Mouse (Mus musculus): Measurements from ENCODE around the gene Vac14.

The Vac14 gene

DNA sequence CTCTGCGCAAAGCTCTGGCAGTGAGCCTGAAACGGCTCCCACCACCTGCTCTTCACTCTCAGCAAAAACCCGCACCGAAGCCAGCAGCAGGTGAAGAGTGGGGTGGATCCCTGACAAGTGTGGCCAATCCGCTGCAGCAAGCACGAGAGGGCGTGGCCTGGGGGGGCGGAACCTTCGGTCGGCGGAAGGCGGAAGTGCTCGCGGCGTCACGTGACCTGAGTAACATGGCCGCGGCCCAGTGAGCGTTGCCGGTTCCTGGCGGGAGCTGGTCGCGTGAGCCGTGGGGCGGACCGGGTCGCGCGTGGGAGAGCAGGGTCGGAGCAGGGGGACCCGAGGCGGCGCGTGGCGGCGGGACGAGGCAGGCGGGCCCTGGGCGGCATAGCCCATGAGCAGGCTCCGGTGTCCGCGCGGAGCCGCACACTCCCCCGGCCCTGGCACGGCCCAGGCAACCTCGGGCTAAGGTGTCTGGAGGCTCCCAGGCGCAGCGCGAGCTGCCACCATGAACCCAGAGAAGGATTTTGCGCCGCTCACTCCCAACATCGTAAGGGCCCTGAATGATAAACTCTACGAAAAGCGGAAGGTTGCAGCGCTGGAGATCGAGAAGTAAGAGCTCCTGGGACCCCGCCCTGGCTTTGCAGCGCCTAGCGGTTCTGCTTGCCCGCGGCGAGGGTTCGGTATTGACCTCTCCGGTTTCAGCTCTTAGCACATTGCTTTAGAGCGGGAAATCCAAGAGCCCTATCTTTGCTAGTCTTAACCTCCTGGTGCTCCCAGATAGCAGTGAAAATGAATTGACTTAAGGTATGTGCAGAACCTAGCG lies at the start of gene Vac14:
TSS of gene Vac14 (plus strand) at position 195 of the 817 bp plus-strand sequence.
- DNase-seq: peak; percentile 99

DNA sequence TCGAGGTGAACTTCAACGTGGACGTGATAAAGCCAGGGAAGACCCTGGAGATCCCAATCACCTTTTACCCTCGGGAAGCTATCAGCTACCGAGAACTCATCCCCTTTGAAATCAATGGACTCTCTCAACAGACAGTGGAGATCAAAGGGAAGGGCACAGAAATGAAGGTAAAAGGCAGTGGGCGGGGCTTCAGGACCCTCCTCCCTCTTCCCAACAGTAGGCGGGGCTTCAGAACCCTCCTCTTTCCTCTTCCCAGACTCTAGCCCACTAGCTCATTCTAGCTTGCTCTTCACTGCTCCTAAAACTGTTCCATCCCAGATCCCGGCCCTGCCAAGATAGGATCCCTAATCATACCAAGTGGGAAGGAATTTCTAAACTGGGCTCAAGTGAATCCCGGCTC lies 25.7 kb upstream of the Vac14 start:
- no peak for DNase-seq

DNA sequence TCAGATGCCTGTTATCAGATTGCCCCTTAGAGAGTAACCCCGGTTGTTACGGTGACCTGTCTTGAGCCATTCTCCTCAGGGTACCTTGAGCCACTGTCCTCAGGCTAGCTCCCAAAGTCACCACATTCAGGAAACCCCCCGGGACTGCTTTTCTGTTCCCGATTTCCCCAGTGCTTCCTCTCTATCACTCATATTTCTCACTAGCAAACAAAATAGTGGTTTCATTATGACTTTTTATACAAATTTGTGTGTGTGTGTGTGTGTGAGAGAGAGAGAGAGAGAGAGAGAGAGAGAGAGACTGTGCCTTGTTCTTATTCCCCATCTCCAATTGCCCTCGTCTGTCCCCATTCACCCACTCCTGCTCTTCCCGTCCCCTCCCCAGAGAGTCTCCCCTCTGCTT lies 24.2 kb upstream of the Vac14 start:
- DNase-seq: no peak

DNA sequence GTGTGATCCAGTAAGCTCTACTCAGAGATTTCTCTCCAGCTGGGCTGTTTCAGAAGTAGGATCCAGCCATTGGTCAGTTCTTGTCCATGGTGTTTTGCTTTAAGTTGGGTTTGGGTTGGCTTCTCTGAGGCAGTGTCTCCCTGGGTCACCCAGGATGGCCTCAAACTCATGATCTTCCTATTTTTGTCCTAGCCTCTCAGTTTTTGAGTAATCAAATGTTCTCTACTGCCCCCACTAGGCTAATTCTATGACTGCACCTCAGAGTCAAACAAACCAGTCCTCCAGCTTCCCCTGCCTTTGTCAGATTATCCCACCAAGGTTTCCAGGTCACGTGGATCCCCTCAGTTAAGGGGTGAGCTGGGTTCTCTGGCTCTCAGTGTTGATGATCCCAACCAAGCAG lies 13.8 kb upstream of the Vac14 start:
- DNase-seq: peak in 1 of 2 experiments; percentile 65

DNA sequence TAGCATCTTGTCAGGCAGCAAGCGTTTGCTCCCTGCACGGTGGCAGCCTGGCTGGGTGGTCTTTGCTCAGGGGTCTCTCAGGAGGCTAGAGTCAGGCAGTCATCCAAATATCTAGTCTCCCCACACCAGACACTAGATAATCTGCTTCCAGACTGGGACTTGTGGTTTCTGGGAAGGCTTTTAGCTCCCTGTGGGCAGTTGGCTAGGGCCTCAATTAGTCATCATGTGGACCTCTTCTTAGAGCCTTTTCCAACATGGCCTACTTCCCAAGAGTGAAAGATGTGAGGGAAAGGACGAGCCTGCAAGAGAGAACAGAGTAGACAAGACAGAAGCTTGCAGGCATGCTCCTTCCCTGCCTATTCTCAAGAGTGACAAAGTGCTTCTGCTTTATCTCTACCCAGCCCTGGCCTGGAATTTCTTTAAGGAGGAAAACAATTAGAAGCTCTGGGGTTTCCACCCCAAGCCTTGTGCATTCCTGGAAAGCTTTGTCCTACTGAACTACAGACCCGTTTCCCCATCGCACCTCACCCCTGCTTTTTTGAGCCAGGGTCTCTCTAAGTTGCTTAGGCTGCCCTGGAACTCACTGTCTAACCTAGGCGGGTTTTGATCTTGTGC lies 12.9 kb upstream of the Vac14 start:
- DNase-seq: no peak

DNA sequence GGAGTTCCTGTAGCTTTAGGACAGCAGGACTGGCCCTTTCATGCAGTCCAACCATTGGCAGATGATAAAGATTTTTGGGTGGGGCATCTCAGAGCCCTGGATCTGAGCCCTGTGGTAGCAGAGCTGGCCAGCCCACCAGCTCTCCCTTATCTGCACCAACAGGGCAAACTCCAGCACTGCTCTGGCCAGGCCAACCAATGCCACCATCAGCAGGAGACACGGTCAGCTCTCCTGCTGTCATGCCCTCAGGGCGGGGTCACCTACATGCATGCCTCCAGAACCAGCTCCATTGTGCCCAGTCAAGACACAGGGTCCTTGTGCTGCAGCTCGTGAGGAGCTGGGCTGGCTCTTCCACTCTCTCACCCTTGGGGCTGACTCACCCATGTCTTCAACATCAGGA lies 2.7 kb upstream of the Vac14 start:
- no peak for DNase-seq

DNA sequence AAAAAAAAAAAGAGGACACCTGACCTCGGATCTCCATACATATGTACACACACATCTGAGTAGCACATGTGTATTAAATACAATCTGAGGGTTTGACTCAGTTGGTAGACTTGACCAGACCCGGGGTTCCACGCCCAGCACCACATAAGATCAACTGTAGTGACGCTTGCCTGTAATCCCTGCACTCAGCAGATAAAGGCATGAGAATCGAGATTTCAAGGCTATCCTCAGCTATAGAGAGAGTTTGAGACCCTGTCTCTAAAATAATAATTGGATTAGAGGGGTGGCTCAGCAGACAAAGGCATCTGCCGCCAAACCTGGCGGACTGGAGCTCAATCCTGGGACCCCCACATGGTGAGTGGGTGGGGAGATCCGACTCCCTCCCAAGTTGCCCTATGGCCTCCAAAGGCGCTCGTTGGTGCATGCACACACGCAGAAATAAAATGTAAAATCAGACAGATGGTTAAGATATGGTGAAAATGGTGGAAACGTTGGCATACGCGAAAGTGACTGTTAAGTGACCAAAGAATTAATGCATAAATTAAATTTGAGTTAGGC lies 505 bp upstream of the Vac14 start:
- no peak for DNase-seq

DNA sequence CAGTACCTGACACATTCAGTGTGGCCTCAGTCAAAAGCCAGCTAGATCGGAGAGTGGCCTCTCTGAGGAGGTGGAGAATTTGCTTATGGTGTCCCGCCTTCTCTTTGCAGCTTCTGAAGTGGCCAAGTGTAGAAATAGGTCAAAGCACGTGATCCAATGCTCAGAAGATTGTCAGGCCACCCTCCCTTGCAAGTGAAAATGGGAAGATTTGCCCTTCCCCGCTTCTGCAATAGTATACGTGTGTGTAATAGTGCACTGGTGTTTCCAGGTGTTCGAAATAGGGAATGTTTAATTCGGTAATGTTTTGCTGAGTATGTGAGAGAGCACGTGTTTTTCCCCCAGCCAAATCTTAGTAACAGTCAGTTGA lies 806 bp downstream of the Vac14 start:
- DNase-seq: no peak

DNA sequence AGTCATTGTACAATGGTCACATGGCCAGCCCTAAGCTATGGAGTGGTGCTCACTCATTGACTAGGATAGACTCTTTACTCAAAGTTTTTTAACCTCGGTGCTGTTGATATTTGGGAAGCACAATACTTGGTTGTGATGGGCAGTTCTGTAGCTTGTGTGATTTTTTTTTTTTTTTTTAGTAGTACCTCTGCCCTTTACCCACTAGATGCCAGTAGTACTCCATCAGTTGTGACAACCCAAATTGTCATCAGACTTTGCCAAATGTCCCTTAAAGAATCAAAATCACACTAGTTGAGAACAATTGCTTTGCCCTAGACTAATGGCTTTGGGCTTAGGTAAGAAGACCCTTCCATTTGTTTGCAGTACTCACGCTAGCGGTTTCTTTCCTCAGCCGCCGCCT lies 1.5 kb downstream of the Vac14 start:
- DNase-seq: no peak

DNA sequence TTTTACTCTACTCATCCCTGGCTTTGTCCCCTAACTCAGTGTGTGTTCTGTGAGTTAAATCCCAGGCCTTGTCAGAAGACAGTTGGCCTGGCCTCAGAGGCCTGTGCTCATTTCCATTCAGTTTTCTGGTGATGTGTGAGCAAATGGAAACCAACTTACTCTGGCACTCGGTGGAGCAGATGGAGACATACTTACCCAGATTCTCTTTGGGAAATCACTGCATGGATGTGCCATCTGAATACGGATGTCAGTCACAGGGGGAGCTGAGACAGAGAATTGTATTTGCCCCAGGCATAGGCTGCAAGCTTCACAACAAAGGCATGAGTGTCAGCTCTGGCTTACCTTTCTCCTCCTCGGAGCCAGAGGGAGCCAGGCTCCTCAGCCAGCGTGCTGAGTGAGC lies 8.0 kb downstream of the Vac14 start:
- DNase-seq: no peak

DNA sequence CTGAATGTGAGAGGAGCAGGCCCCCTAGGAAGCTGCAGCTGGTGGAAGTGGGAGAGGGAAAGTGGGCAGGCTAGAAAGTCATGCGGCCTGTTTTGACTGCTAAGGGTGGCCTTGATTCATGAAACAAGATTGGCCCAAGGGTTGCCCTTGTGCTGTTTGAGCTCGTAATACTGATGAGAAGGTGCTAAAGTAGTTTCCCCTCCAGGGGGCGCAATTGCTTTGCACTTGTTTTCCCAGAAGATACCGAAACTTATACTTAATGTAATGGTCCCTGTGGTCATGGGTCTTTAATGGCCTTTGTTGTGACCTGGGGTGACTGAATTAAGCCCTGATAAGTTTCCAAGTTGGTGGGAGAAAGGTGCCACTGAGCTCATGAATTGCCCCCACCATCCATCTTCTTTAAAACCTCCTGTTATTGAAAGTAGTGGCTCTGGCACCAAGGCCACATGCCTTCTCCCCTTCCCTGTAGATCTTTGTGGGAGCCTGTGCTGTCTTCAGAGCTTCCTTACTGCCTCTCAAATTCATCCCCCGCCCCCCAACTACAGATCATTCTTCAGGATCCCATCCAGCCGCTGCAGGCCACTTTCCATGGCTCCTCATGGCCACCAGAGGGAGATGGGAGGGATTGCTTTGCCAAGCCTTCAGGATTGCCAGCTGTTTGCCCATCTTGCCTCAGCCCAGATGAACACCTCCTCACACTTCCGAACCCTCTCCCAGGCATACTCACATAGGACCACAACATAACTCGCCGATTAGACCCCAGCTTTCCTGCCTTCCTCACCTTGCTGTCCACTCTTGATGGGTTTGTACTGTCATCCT lies 11.1 kb downstream of the Vac14 start:
- peak; percentile 62 to 77 for DNase-seq

DNA sequence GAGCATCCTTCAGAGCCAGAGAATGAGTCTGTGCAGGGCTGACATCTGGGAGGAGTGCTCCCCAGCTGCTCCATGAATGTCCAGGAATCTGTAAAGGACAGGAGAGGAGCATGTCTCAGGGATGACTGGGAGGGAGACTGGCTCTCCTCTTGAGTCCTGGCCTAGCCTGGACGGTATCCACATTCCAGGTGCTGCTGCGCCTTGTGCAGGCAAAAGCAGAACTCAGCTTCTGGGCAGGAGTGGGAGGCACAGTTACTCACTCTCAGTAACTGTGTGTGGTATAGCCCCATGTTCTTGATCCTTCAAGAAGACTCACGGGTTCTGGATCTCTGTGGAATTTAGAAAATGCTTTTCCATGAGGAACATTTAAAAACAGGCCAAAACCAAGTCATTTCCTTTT lies 11.7 kb downstream of the Vac14 start:
- DNase-seq: no peak

DNA sequence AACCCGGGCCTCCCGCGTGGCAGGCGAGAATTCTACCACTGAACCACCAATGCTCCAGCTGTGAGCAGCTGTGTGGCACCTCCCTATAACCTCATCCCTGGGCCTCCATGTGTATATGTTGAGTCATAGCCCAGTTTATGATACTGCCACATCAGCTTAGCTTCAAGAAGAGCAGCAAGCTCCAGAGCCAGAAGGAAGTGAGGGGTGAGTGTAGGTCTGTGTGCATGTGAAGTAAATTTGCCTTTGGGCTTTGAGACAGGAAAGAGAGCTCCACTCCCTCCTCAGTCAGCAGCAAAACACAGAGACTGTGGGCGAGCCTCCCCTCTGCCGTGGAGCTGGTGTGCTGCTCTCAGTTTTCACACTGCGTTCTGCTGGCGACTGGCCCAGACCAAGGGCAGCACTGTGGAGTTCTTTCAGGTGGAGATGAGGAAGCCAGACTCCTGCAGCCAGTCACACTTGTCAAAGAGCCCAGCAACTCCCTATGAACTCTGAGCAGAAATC lies 12.2 kb downstream of the Vac14 start:
- peak; percentile 48 to 57 for DNase-seq

DNA sequence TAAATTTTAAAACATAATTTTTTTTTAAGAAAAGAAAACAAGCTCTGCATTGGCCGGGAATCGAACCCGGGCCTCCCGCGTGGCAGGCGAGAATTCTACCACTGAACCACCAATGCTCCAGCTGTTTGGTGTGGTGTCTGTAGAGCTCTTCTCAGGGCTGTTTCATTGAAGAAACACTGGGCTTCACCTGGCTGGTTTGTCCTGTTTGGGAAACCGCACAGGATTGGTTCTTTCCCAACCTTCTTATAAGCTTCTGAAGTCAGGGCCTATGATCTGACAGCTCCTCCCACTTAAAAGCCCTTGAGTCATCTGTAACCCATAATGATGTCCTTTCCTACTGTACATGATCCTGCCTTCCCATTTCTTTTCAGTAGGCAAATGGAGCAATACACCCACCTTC lies 12.8 kb downstream of the Vac14 start:
- peak in 1 of 2 experiments; percentile 10 for DNase-seq

DNA sequence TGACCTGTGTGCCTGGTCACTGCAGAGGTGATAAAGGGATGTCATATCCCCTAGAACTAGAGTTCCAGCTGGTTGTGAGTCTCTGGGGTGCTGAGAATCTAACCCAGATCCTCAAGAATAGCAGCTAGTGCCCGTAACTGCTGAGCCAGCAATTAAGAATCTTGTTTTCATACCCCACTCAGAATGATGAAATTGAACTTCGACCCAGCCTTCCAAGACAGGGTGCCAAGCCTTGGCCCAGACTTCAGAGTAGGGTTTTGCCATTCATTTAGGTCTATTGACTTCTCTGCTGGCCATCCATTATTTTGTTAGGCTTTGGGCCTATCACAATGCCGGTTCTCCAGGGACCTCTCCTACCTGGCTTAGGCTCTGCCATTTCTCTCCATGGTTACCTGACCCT lies 15.4 kb downstream of the Vac14 start:
- no peak for DNase-seq

DNA sequence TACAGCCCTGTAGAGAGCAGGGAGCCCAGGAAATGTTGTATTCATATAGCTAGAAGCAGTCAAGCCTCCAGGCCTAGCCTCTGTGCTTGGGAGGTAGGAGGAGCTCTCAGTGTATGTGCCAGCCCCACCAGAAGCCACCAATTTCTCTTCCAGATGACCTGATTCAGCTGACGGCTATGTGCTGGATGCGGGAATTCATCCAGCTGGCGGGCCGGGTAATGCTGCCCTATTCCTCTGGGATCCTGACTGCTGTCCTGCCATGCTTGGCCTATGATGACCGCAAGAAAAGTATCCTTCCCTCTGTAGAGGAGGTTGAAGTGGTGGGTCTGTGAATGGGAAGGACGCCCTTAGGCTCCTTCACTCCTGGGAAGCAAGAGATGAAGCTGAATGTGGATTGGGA lies 17.8 kb downstream of the Vac14 start:
- no peak for DNase-seq

DNA sequence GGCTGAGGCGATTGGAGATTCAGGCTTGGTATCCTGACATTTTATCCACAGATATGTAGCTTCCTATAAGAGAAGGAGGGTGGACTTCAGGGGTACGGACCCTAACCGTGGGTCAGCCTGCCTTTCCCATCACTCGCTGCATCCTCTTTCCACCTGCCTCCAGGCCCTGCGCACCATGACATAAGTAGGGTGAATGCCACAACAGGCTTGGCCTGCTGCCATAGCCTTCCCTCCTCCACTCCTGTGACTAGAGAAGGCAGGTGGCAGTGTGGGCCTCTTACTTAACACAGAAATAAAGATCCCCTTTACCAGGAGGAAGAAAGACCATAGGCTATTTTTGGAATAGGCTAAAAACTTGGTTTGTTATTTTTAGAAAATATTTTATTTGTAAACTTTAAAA lies 23.9 kb downstream of the Vac14 start:
- peak; percentile 29 to 55 for DNase-seq

DNA sequence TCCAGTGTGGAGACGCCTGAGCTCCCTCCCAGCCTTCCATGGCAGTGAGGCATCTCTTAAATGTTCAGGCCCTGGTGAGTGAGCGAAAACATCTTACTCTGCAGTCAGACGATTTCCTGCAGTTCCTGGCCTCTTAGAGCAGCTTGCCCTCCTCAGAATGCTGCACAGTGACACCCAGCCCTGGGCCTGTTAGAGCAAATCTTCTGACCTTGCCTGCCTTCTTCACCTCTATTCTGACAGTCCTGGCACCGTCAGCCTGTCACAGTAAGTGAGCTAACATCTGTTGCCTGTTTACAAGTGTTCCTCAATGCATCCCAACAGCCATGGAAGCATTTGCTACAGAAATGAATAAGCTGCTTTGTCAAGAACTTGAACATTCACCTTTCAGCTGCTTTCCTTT lies 24.8 kb downstream of the Vac14 start:
- DNase-seq: no peak

DNA sequence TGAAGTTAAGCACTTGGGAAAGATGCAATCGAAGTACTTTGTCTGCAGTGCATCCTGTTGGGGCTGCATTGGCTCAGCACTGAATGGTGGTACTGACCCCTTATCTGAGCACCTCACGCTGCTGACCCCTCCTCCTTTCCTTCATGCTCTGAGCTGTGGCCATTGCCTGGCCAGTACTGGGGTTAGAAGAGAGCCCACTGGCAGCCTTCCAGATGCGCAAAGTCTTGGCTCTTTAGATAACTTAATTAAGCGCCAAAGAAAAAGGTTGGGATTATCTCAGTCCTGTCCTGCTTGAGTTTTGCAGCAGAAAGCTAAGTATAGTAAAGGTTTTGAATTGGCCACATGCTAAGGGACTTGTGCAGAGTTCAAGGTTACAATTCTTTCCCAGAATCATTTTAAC lies 26.0 kb downstream of the Vac14 start:
- peak; percentile 11 to 52 for DNase-seq

DNA sequence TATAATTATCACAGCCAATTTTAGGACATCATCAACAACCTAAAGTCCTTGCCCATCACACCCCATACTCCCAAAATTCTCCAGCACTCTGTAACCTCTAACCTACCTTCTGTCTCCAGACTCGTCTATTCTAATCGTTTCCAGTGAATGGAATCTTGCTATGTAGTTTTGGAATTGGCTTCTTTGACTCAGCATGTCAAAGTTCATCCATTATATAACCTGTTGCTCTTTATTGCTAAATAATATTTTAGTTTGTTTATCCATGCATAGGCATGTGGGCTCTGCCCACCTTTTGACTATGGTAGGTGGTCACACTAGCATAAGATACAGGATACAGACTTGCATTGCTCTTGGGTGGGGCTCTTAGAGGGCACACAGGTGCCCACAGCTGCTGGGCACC lies 26.5 kb downstream of the Vac14 start:
- no peak for DNase-seq

DNA sequence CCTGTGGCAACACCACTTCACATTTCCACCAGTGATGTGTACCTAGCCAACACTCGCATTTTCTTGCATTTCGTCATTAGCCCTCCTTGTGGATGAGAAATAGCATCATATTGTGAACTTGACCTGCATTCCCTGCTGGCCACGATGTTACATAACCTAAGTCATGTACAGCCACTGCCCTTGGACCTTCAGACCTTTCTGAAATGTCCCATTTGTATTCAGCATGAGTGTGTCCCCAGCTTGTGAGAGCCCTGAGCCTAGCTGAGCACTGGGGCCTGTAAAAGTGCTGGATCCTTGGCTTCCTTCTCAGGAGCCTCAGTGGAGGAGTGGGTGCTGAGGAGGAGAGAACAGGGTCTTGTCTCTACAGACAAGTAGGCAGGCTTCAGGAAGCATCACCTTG lies 27.0 kb downstream of the Vac14 start:
- peak; percentile 7 to 71 for DNase-seq

DNA sequence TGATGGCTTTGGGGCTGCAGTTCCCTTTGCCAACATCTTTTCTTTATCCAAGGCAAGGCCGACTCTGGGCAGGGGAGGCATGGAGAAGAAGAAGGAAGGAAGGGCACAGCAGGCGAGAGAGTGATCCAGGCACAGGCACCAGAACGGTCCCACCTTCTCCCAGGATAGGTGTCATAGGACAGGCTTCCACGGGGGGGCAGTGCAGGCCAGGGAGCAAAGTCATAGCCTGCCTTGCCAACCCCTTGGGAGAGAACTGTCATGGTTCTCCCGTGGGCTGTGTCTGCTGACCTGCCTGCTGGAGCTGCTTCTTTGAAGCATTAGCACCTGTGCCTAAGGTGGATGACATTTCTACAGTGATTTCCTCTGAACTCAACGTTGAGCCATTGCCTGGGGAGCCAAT lies 27.7 kb downstream of the Vac14 start:
- DNase-seq: peak; percentile 79 to 80

DNA sequence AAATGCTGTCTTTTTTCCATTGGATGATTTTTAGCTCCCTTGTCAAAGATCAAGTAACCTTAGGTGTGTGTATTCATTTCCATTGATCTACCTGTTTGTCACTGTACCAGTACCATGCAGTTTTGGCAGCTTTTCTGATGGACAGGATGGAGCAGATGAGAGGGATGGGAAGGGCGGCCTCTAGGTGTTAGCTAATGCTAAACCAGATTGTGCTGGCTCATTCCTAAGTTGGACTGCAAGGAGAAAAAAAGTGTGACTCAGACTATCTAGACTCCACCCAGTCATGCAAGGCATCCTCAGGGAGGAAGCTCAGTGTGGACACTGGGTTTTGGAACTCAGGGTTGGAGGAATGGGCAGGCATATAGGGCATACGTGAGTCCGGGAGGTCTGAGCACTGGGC lies 30.2 kb downstream of the Vac14 start:
- DNase-seq: no peak
